Mouse (Mus musculus): ENCODE data around the gene Lingo4.

GRCm38 (mm10) chr3:94372641-94373040 is 25.7 kb upstream of the Lingo4 start, which contains the start of gene Rorc:
- TF ChIP-seq CTCF (IDR thresholded peaks at IDR 0.05 in 2 of 3, conservative IDR thresholded peaks at IDR 0.05 in 1 of 3; ENCODE audit: control insufficient read depth in 1 of 3, insufficient read depth in 1 of 3, low read depth in 2 of 3, low read length in 3 of 3, poor library complexity in 1 of 3, severe bottlenecking in 1 of 3) (no peak), EP300 (IDR thresholded peaks at IDR 0.05; ENCODE audit: low read depth in 1 of 2, low read length in 2 of 2) (no peak), NRF1 (IDR thresholded peaks at IDR 0.05; ENCODE audit: insufficient read depth, low read depth, low read length, poor library complexity, severe bottlenecking) (no peak), RAD21 (IDR thresholded peaks at IDR 0.05; ENCODE audit: low read depth, low read length) (no peak), ELF1 (IDR thresholded peaks at IDR 0.05; ENCODE audit: low read depth, low read length) (no peak), POLR2A (IDR thresholded peaks at IDR 0.05; ENCODE audit: control insufficient read depth in 1 of 2, insufficient read depth in 1 of 2, low read depth in 1 of 2, low read length in 2 of 2, poor library complexity in 1 of 2) (no peak), MXI1 (IDR thresholded peaks at IDR 0.05; ENCODE audit: low read depth, low read length) (no peak), SIN3A (IDR thresholded peaks at IDR 0.05; ENCODE audit: low read length) (no peak), ZC3H11A (IDR thresholded peaks at IDR 0.05; ENCODE audit: low read depth, low read length) (no peak), CHD2 (IDR thresholded peaks at IDR 0.05; ENCODE audit: low read length) (no peak), GABPA (IDR thresholded peaks at IDR 0.05; ENCODE audit: low read depth, low read length) (no peak), MYC (IDR thresholded peaks at IDR 0.05; ENCODE audit: low read depth, low read length) (no peak)
